In the genomic region with DNA sequence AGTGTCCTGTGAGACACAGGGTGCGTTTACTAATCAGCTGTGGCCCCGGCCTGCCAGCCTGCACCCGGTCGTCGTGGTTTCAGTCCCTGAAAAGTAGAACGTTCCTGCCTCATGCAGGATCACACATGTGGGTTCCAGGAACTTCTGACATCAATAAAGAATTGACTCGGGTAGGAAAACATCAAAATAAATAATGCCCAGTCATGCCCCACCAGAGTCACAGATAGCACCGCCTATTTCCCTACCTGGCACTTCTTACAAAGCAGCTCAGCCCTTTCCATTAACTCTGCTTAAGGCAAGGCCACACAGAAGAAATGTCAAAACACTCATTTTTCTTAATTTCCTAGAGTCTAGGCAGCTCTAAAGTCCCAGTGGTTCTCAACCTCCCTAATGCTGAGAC, we compare ENCODE assay signal across 23 mouse cellular contexts.
"Had no signal": no experiment of that assay in that cellular context is flagged by ENCODE, and none has a peak within 500 bp of the region (broad histone marks: within the 10 kb centered on the region; RNA-seq: fewer than 3 reads in every experiment).

No protein-coding gene starts in this region.

- H3K9me3 ChIP-seq: kidney, embryonic 15.5 days; limb, embryonic 10.5 days; limb, embryonic 13.5 days; liver, embryonic 15.5 days; midbrain, embryonic 12.5 days; midbrain, embryonic 15.5 days; neural tube, embryonic 12.5 days; neural tube, embryonic 15.5 days had no signal

- H3K4me1 ChIP-seq: midbrain, embryonic 12.5 days; midbrain, embryonic 15.5 days; neural tube, embryonic 12.5 days had no signal

- H3K27me3 ChIP-seq: kidney, embryonic 15.5 days; limb, embryonic 13.5 days; liver, embryonic 15.5 days; midbrain, embryonic 12.5 days; midbrain, embryonic 15.5 days; neural tube, embryonic 12.5 days; neural tube, embryonic 15.5 days had no signal

- H3K27ac ChIP-seq: kidney, embryonic 15.5 days; limb, embryonic 10.5 days; limb, embryonic 13.5 days; liver, embryonic 15.5 days; midbrain, embryonic 12.5 days; midbrain, embryonic 15.5 days; neural tube, embryonic 12.5 days; neural tube, embryonic 15.5 days; stomach, postnatal 0 days had no signal

- ATAC-seq: midbrain, embryonic 15.5 days had no signal

- H3K4me2 ChIP-seq: kidney, embryonic 15.5 days; limb, embryonic 13.5 days; midbrain, embryonic 12.5 days; midbrain, embryonic 15.5 days; neural tube, embryonic 12.5 days; neural tube, embryonic 15.5 days had no signal

- H3K9ac ChIP-seq: kidney, embryonic 15.5 days; limb, embryonic 13.5 days; liver, embryonic 15.5 days; midbrain, embryonic 12.5 days; midbrain, embryonic 15.5 days; neural tube, embryonic 12.5 days; neural tube, embryonic 15.5 days had no signal

- DNase-seq: kidney, postnatal 14 days; kidney, postnatal 4 days; layer of hippocampus, adult 9-11 months; liver; lung, adult 2 months; lung, postnatal 14 days; lung, postnatal 4 days; right cerebral cortex, adult 18-20 months; right cerebral cortex, postnatal 14 days; right cerebral cortex, postnatal 4 days; thymus, adult 2 months; thymus, postnatal 14 days; thymus, postnatal 4 days had no signal

- H3K36me3 ChIP-seq: kidney, embryonic 15.5 days; limb, embryonic 10.5 days; limb, embryonic 13.5 days; liver, embryonic 15.5 days; midbrain, embryonic 12.5 days; midbrain, embryonic 15.5 days; neural tube, embryonic 12.5 days; neural tube, embryonic 15.5 days had no signal

- H3K4me3 ChIP-seq: kidney, embryonic 15.5 days; layer of hippocampus, adult 2 months; limb, embryonic 10.5 days; limb, embryonic 13.5 days; liver, embryonic 15.5 days; midbrain, embryonic 12.5 days; midbrain, embryonic 15.5 days; neural tube, embryonic 12.5 days; neural tube, embryonic 15.5 days had no signal
